Mouse (Mus musculus) colon, adult 2 months (tissue): ENCODE results near the gene Itih2. TPM values are rescaled to one million over a fixed set of nuclear protein-coding genes. Genes with fewer than 3 reads are reported as not detected.

ENCODE experiments used
- polyA plus RNA-seq: library from polyadenylated mRNA; depleted of rRNA; stranded (reverse); fragments of >200 nt; gene quantifications from 2 replicates; pipeline ENCODE4 v1.2.3, GENCODE M21; 2012; rRNA removed

The Itih2 gene
- polyA plus RNA-seq: 2.1 and 4.0 TPM in 2 replicates

GRCm38 (mm10) chr2:10131296-10131695, at the start of gene Itih2:
Gene Itih2, minus strand, starts transcription at chr2:10131396.

DNA sequence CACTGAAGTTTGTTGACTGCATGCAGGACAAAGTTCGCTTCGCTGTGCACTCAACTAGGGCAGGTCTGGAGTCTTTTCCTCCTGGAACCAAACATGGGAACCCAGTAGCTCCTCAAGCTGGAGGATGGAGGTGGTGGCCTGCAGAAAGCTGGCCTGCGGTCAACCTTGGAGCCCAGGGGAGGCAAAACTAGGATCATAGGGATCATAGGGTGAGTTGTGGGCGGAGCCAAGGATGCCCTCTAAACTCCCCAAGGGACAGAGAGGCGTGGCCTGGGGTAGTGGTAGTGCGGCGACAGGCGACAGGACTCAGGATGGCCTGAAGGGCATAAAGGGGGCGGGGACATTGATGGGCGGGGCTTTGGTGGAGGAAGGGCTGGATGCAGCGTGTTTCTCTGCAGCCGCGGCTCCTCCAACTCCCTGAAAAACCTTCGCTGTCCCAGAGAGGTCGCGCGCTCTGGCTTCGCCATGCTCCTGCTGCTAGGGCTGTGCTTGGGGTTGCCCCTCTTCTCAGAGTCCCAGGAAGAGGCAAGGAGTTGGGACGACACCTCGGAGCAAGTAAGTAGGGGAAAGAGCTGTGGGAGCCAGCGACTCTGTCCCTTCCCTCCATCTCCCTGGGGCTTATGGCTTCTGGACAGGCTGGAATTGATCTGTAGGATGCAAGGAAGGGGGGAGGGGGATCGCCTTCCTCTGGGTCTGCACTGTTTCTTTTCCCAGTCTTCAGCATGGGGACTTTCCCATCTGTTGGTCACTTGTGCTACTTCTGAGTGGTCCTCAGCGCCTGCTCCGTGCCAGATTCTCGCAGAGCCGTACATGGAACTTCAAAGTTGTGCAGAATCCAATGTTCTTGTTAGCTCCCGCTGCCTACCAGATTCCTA, 22.2 kb upstream of the Itih2 start, which contains the start of gene Itih5:
Itih5 (plus strand) TSS at position 371 of the 875 bp plus-strand sequence.

GRCm38 (mm10) chr2:10080310-10081010, 50.7 kb downstream of the Itih2 start, which contains the start of the genes Atp5c1 and Kin:
Gene Atp5c1, minus strand, starts transcription at chr2:10080510.
Gene Kin, plus strand, starts transcription at chr2:10080593.

GRCm38 (mm10) chr2:10048461-10048860, 82.7 kb downstream of the Itih2 start, which contains the start of gene Taf3:
Gene Taf3, minus strand, starts transcription at chr2:10048596.

Other genes starting within 250 kb of the Itih2 start
- gene 9230102O04Rik, start 241.9 kb downstream of the Itih2 start, polyA plus RNA-seq: not detected in 2 replicates
- gene Gata3, start 241.4 kb downstream of the Itih2 start, polyA plus RNA-seq: 0.98 and 1.3 TPM in 2 replicates
- gene Taf3, start 82.8 kb downstream of the Itih2 start, polyA plus RNA-seq: 4.5 and 6.9 TPM in 2 replicates
- 258 and 291 TPM in 2 replicates for gene Atp5c1, start 50.9 kb downstream of the Itih2 start, polyA plus RNA-seq
- gene Kin, start 50.8 kb downstream of the Itih2 start, polyA plus RNA-seq: 1.6 and 1.9 TPM in 2 replicates
- gene Itih5, start 22.2 kb upstream of the Itih2 start, polyA plus RNA-seq: 33.7 and 39.4 TPM in 2 replicates
- 0.03 TPM in 2 replicates for gene Sfmbt2, start 239.1 kb upstream of the Itih2 start, polyA plus RNA-seq